Mouse (Mus musculus): ENCODE data around the gene H2afb3. TPM values are rescaled to one million over a fixed set of nuclear protein-coding genes. Genes with fewer than 3 reads are reported as not detected.

The H2afb3 gene
- polyA plus RNA-seq (2012; rRNA removed) = not detected in 2 replicates

DNA sequence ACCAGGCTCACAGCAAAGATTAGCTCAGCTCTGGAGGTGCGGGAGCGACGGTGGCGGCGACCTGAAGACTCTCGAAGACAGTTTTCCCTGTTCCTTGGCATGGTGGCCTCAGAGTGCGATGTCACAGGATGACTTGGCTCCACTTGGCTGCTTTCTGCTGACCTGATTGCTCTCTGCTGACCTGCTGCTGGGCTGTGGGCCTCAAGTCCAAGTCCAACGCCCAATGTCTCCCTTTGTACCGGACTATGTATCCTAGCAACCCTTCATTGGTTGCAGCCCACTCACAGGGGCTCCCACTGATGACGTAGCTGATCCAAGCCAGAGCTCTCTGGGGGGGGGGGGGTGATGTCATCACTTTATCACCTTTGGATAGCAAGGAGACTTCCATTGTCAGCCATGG is at the start of gene H2afb3:
H2afb3 (minus strand) TSS at position 101 of the 400 bp plus-strand sequence.

GRCm38 (mm10) chrX:120290011-120290899 is 22.6 kb downstream of the H2afb3 start, which contains the start of gene Pcdh11x:
Gene Pcdh11x (plus strand): TSS chrX:120290259.

Other genes starting within 250 kb of the H2afb3 start
- gene Pcdh11x, start 22.8 kb downstream of the H2afb3 start, polyA plus RNA-seq (2012; rRNA removed) = not detected in 2 replicates

Measured in colon, adult 2 months (tissue).